Mouse (Mus musculus): ENCODE measurements at regions not wholly inside any gene's neighbourhood (a gene's known extent, or its start where the extent isn't known, plus 50 kb on each side); places are given as distances from the start of the nearest gene placed in this dataset.

GRCm38 (mm10) chr4:142302041-142302723 lies 63.0 kb upstream of the Kazn start:
- TF ChIP-seq CTCF (IDR thresholded peaks at IDR 0.05; ENCODE audit: control insufficient read depth, insufficient read depth, low read length) (no peak), POLR2A (IDR thresholded peaks at IDR 0.05; ENCODE audit: borderline replicate concordance, control insufficient read depth, low read depth, low read length) (no peak)
